Comparison of ENCODE assay signal across 11 mouse cellular contexts in the genomic region with DNA sequence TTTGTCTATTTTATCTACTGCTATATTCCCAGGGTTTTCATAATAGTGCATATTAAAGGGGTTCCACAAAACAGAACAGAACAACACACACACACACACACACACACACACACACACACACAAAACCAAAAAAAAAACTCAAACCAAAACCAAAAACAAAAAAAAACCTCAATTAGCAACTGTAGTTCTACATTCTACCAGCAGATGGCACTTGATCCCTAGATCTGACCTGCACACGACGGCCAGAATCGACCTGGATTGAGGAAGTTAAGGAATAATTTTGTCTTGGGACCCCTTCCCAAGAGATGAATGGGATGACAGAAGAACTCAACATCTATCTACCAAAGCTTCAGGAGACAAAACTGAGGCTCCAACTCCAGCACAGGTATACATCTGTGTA. TPM values are rescaled to one million over a fixed set of nuclear protein-coding genes. Genes with fewer than 3 reads are reported as not detected.
DNase-seq lines count a peak whose midpoint lies in the region; ATAC-seq and TF ChIP-seq lines count a peak whose summit lies in the region.
"Had no signal": no experiment of that assay in that cellular context is flagged by ENCODE, and none has a peak within 500 bp of the region (broad histone marks: within the 10 kb centered on the region; RNA-seq: fewer than 3 reads in every experiment).

No protein-coding gene starts in this region.

- TF ChIP-seq POLR2A in heart, adult 2 months (IDR thresholded peaks at IDR 0.05; ENCODE audit: insufficient read depth, low read depth, low read length): no peak
- no peak for TF ChIP-seq POLR2A in brain, embryonic 14.5 days (IDR thresholded peaks at IDR 0.05; ENCODE audit: borderline replicate concordance, extremely low read depth, insufficient read depth, insufficient read length, poor library complexity, severe bottlenecking)
- no peak for TF ChIP-seq POLR2A in myocyte (IDR thresholded peaks at IDR 0.05; ENCODE audit: insufficient read length, low read depth)

- H3K9me3 ChIP-seq in megakaryocyte, embryonic 14.5 days: no peaks in the 10 kb centered on the region
- H3K9me3 ChIP-seq: midbrain, embryonic 13.5 days had no signal

- H3K36me3 ChIP-seq in heart, adult 2 months (ENCODE audit: control insufficient read depth, insufficient read depth, low read length): no peaks in the 10 kb centered on the region
- no peaks in the 10 kb centered on the region for H3K36me3 ChIP-seq in megakaryocyte, embryonic 14.5 days (replicated peaks; ENCODE audit: low read length)
- H3K36me3 ChIP-seq in myocyte (ENCODE audit: control insufficient read depth, insufficient read depth): no peaks in the 10 kb centered on the region
- H3K36me3 ChIP-seq: midbrain, embryonic 13.5 days had no signal

- DNase-seq in heart, adult 2 months: no peak
- DNase-seq in heart, postnatal 14 days: no peak
- peak; percentile 61 for DNase-seq in brain, embryonic 14.5 days (ENCODE audit: low read depth)
- DNase-seq in urinary bladder, postnatal 4 days (ENCODE audit: low spot score in 2 of 2): no peak
- no peak for DNase-seq in layer of hippocampus, adult 11-12 months (ENCODE audit: low spot score)
- DNase-seq: kidney, adult 11 months had no signal

- 0 out of 2 replicates have a peak, but pooled peaks cover 1% of the 10 kb centered on the region for H3K4me1 ChIP-seq in heart, adult 2 months (ENCODE audit: control insufficient read depth, insufficient read depth, low read length)
- peaks cover 61% of the 10 kb centered on the region for H3K4me1 ChIP-seq in megakaryocyte, embryonic 14.5 days

- H3K79me2 ChIP-seq in heart, adult 2 months (replicated peaks; ENCODE audit: control insufficient read depth, insufficient read depth, low read length): no peaks in the 10 kb centered on the region
- no peaks in the 10 kb centered on the region for H3K79me2 ChIP-seq in myocyte (ENCODE audit: control insufficient read depth, insufficient read depth)

- WGBS in heart, adult 2 months: 0% methylated on average over 3 of the region's 3 CpGs

- TF ChIP-seq CTCF in heart, adult 2 months (IDR thresholded peaks at IDR 0.05): peak; percentile 75
- peak; percentile 74 for TF ChIP-seq CTCF in brain, embryonic 14.5 days (IDR thresholded peaks at IDR 0.05; ENCODE audit: borderline replicate concordance, extremely low read depth, insufficient read depth, insufficient read length)

- no peak overlapping the region for H3K9ac ChIP-seq in heart, adult 2 months (ENCODE audit: low read depth, low read length)
- H3K9ac ChIP-seq: midbrain, embryonic 13.5 days had no signal

- no peak for ATAC-seq in megakaryocyte, adult 5-6 weeks (ENCODE audit: poor library complexity, severe bottlenecking)
- ATAC-seq: activated CD4-positive, CD25-positive, alpha-beta regulatory T cell, adult 4 months; midbrain, embryonic 13.5 days had no signal

- H3ac ChIP-seq in myocyte (ENCODE audit: control insufficient read depth, insufficient read length): no peak overlapping the region

- no peak overlapping the region for H3K4me3 ChIP-seq in heart, adult 2 months
- peak overlapping the region; percentile 81 for H3K4me3 ChIP-seq in megakaryocyte, embryonic 14.5 days (replicated peaks)
- no peak overlapping the region for H3K4me3 ChIP-seq in myocyte
- H3K4me3 ChIP-seq: midbrain, embryonic 13.5 days had no signal

- intact Hi-C loops in heart, adult 2 months (cut with DNase I): loop anchor here (2.0 to 10.0 kb wide), 3 partner anchors 91 to 191 kb away; no protein-coding TSS in a partner anchor
- intact Hi-C loops in heart, postnatal 14 days (cut with DNase I): loop anchor here (5.0 to 10.0 kb wide), 2 partner anchors 159 to 191 kb away; no protein-coding TSS in a partner anchor

- no peak for TF ChIP-seq EP300 in heart, adult 2 months (IDR thresholded peaks at IDR 0.05; ENCODE audit: insufficient read depth, low read depth, low read length)

- no peak overlapping the region for H3K27ac ChIP-seq in heart, adult 2 months
- H3K27ac ChIP-seq: midbrain, embryonic 13.5 days had no signal

- H3K4me2 ChIP-seq in myocyte (ENCODE audit: low read depth): peak overlapping the region; percentile 86
- H3K4me2 ChIP-seq: midbrain, embryonic 13.5 days had no signal

- H3K27me3 ChIP-seq in heart, adult 2 months (ENCODE audit: control insufficient read depth, insufficient read depth, low read length): peaks cover 13% of the 10 kb centered on the region
- peaks cover 60% of the 10 kb centered on the region for H3K27me3 ChIP-seq in megakaryocyte, embryonic 14.5 days (replicated peaks)
- no peaks in the 10 kb centered on the region for H3K27me3 ChIP-seq in myocyte (ENCODE audit: control insufficient read depth, insufficient read depth, insufficient read length)

TF ChIP-seq in myocyte, 11 proteins besides CTCF, POLR2A, EP300 and RAD21:
- TF ChIP-seq CEBPB (IDR thresholded peaks at IDR 0.05; ENCODE audit: insufficient read depth, poor library complexity, severe bottlenecking): no peak
- no peak for TF ChIP-seq TCF3 (IDR thresholded peaks at IDR 0.05; ENCODE audit: insufficient read length, low read depth)
- no peak for TF ChIP-seq MYOD1 (IDR thresholded peaks at IDR 0.05; ENCODE audit: control insufficient read depth in 1 of 3, insufficient read length in 2 of 3, low read depth in 2 of 3)
- no peak for TF ChIP-seq REST (IDR thresholded peaks at IDR 0.05; ENCODE audit: insufficient read depth, insufficient read length)
- TF ChIP-seq TCF12 (IDR thresholded peaks at IDR 0.05; ENCODE audit: insufficient read depth, poor library complexity, severe bottlenecking): no peak
- no peak for TF ChIP-seq MAX (IDR thresholded peaks at IDR 0.05; ENCODE audit: low read depth)
- no peak for TF ChIP-seq SRF (IDR thresholded peaks at IDR 0.05; ENCODE audit: control insufficient read depth, insufficient read length, low read depth)
- no peak for TF ChIP-seq POLR2AphosphoS2 (IDR thresholded peaks at IDR 0.05; ENCODE audit: insufficient read length, low read depth)
- TF ChIP-seq E2F4 (IDR thresholded peaks at IDR 0.05; ENCODE audit: insufficient read depth): no peak
- no peak for TF ChIP-seq USF1 (IDR thresholded peaks at IDR 0.05; ENCODE audit: low read depth)
- no peak for TF ChIP-seq MYOG (IDR thresholded peaks at IDR 0.05; ENCODE audit: control insufficient read depth in 1 of 3, insufficient read depth in 1 of 3, insufficient read length in 2 of 3, low read depth in 2 of 3)
TF ChIP-seq in myocyte: peak in this region for 0.

RNA-seq across cellular contexts. Expression of a gene that starts 2.9 kb away (rescaled TPM):
- total RNA-seq in heart, adult 2 months (2021): 1 to 10 TPM in 1 of 2 experiments, under 1 TPM in 1; 0.99 to 2.3 TPM
- polyA plus RNA-seq in heart, adult 2 months (2012; rRNA removed): 5.6 TPM in 2 replicates
- total RNA-seq in heart, postnatal 14 days (2021): 1 to 10 TPM; 1.2 to 2.3 TPM
- polyA plus RNA-seq in megakaryocyte, embryonic 14.5 days (2012; ENCODE audit: insufficient read depth, low replicate concordance): 1.8 and 16.4 TPM in 2 replicates
- total RNA-seq in megakaryocyte, adult 5-6 weeks (2015): 0.11 TPM in 1 of 2 replicates, not detected in the other
- under 0.01 TPM in 1 of 2 replicates, not detected in the other for total RNA-seq in megakaryocyte, adult 5-6 weeks (2017)
- polyA plus RNA-seq in brain, embryonic 14.5 days (2012; rRNA removed): 0.72 and 1.4 TPM in 2 replicates
- 19.7 TPM for polyA plus RNA-seq in myocyte (2012; fragmentation: generic; extraction: Trizol)
- polyA plus RNA-seq: activated CD4-positive, CD25-positive, alpha-beta regulatory T cell, adult 4 months had no signal
